Comparison of ENCODE assay signal across 8 mouse cellular contexts in the genomic region with DNA sequence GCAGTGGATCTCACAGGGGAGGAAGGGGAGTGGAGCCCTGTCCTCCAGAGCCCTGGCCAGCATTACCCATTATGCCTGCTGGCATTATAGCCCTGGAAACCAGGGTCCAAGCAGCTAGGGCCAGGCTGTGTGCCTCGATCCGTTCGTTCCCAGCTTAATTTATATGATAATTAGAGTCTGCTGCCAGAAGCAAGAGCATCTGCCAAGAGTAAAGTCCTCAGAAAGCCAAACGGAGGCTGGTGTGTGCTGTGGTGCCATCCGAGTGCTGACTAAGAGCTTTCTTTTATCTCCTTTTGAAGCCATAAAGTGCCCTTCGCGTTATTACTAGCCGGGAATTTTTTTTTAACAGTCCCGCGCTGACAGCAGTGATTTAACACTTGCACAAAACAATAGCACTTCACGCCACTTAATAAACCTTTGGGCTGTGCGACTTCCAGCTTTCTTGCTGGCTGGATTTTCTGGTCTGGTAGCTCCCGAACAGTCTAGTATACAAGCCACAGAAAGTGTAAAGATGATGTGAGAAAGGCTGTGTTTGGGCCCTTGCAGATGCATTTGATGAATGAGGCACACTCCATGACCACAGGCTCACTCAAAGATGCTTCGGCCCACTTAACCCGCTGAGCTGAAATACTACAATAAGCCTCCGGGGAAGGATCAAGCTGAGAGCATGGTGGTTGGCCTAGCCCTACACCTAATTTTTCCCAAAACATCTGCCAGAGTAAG. TPM values are rescaled to one million over a fixed set of nuclear protein-coding genes. Genes with fewer than 3 reads are reported as not detected.
DNase-seq lines count a peak whose midpoint lies in the region; ATAC-seq and TF ChIP-seq lines count a peak whose summit lies in the region.

No protein-coding gene starts in this region.

- no peak overlapping the region for H3K27ac ChIP-seq in lung, embryonic 16.5 days (ENCODE audit: low read length)
- no peak overlapping the region for H3K27ac ChIP-seq in limb, embryonic 14.5 days (replicated peaks; ENCODE audit: low read depth, low read length)
- H3K27ac ChIP-seq in stomach, postnatal 0 days (replicated peaks): no peak overlapping the region

- 0 out of 2 replicates have a peak, but pooled peaks have one; percentile 28 for ATAC-seq in lung, embryonic 16.5 days (ENCODE audit: low read depth)
- ATAC-seq in limb, embryonic 14.5 days (ENCODE audit: low FRiP score, low read depth): no peak
- no peak for ATAC-seq in stomach, postnatal 0 days (ENCODE audit: low FRiP score, low TSS enrichment)

- DNase-seq in lung, postnatal 14 days: no peak
- peak; percentile 29 to 39 for DNase-seq in frontal cortex, postnatal 14 days (ENCODE audit: low spot score in 2 of 2)
- peak; percentile 38 to 64 for DNase-seq in kidney, postnatal 25 days
- DNase-seq in limb, embryonic 14.5 days (ENCODE audit: low spot score): no peak
- no peak for DNase-seq in stomach, postnatal 0 days (ENCODE audit: low spot score)
- DNase-seq in urinary bladder, postnatal 36 days (ENCODE audit: low spot score in 2 of 2): no peak
- no peak for DNase-seq in urinary bladder, postnatal 14 days (ENCODE audit: low spot score)

- H3K36me3 ChIP-seq in lung, embryonic 16.5 days (ENCODE audit: control insufficient read depth, insufficient read depth, low read length): no peaks in the 10 kb centered on the region
- H3K36me3 ChIP-seq in limb, embryonic 14.5 days (ENCODE audit: control insufficient read depth, insufficient read depth, low read length): no peaks in the 10 kb centered on the region
- no peaks in the 10 kb centered on the region for H3K36me3 ChIP-seq in stomach, postnatal 0 days (ENCODE audit: control insufficient read depth, insufficient read depth, low read length)

- peaks cover 2% of the 10 kb centered on the region; the same call in 1 of the 2 replicates for H3K4me1 ChIP-seq in lung, embryonic 16.5 days (replicated peaks; ENCODE audit: control insufficient read depth, insufficient read depth, low read length)
- H3K4me1 ChIP-seq in limb, embryonic 14.5 days (ENCODE audit: control insufficient read depth, insufficient read depth, low read length): peaks cover 11% of the 10 kb centered on the region; the same call in 1 of the 2 replicates
- H3K4me1 ChIP-seq in stomach, postnatal 0 days (replicated peaks; ENCODE audit: control insufficient read depth, insufficient read depth): no peaks in the 10 kb centered on the region

- TF ChIP-seq POLR2A in limb, embryonic 14.5 days (IDR thresholded peaks at IDR 0.05; ENCODE audit: borderline replicate concordance, extremely low read depth, insufficient read depth, insufficient read length): no peak

- no peak overlapping the region for H3K4me3 ChIP-seq in lung, embryonic 16.5 days (ENCODE audit: low read length)
- H3K4me3 ChIP-seq in limb, embryonic 14.5 days (replicated peaks; ENCODE audit: low read length): no peak overlapping the region
- no peak overlapping the region for H3K4me3 ChIP-seq in stomach, postnatal 0 days (ENCODE audit: low read depth, low read length)

- H3K9me3 ChIP-seq in lung, embryonic 16.5 days (ENCODE audit: control insufficient read depth, low read length): no peaks in the 10 kb centered on the region
- no peaks in the 10 kb centered on the region for H3K9me3 ChIP-seq in limb, embryonic 14.5 days (ENCODE audit: control insufficient read depth, low read length)
- H3K9me3 ChIP-seq in stomach, postnatal 0 days (ENCODE audit: control insufficient read depth, low read length): no peaks in the 10 kb centered on the region

- no peak for TF ChIP-seq EP300 in stomach, postnatal 0 days (optimal IDR thresholded peaks at IDR 0.05)

- H3K4me2 ChIP-seq in lung, embryonic 16.5 days (ENCODE audit: low read depth, low read length): 0 out of 2 replicates have a peak overlapping the region, but pooled peaks have one; percentile 1
- H3K4me2 ChIP-seq in limb, embryonic 14.5 days (replicated peaks; ENCODE audit: low read depth, low read length, severe bottlenecking): 0 out of 2 replicates have a peak overlapping the region, but pooled peaks have one; percentile 11
- H3K4me2 ChIP-seq in stomach, postnatal 0 days (replicated peaks; ENCODE audit: low read depth): 0 out of 2 replicates have a peak overlapping the region, but pooled peaks have one; percentile 8

- WGBS in lung, embryonic 16.5 days: 12% methylated on average over 16 of the region's 16 CpGs
- 8% methylated on average over 16 of the region's 16 CpGs for WGBS in limb, embryonic 14.5 days
- 15% methylated on average over 16 of the region's 16 CpGs for WGBS in stomach, postnatal 0 days

- H3K27me3 ChIP-seq in lung, embryonic 16.5 days (ENCODE audit: control insufficient read depth, insufficient read depth, low read depth, low read length): no peaks in the 10 kb centered on the region
- 0 out of 2 replicates have a peak, but pooled peaks cover 4% of the 10 kb centered on the region for H3K27me3 ChIP-seq in limb, embryonic 14.5 days (ENCODE audit: control insufficient read depth, insufficient read depth, low read length)
- no peaks in the 10 kb centered on the region for H3K27me3 ChIP-seq in stomach, postnatal 0 days (ENCODE audit: control insufficient read depth, insufficient read depth, low read length)

- no peak for TF ChIP-seq CTCF in stomach, postnatal 0 days (IDR thresholded peaks at IDR 0.05; ENCODE audit: low read depth)

- H3K9ac ChIP-seq in lung, embryonic 16.5 days (ENCODE audit: low read length): no peak overlapping the region
- no peak overlapping the region for H3K9ac ChIP-seq in limb, embryonic 14.5 days (ENCODE audit: low read depth, low read length, severe bottlenecking)
- peak overlapping the region; percentile 1; the same call in 1 of the 2 replicates for H3K9ac ChIP-seq in stomach, postnatal 0 days (ENCODE audit: low read length)

RNA-seq across cellular contexts. Expression of a gene that starts 52.9 kb away (rescaled TPM):
- 1.6 and 2.0 TPM in 2 replicates for polyA plus RNA-seq in lung, embryonic 16.5 days (2015; fragmentation: Nextera tagmentation; extraction: Ambion mirVana)
- 0.32 and 0.40 TPM in 2 replicates for polyA plus RNA-seq in limb, embryonic 14.5 days (2012; rRNA removed)
- 0.32 and 0.54 TPM in 2 replicates for polyA plus RNA-seq in limb, embryonic 14.5 days (2014; fragmentation: Nextera tagmentation; extraction: Ambion mirVana)
- 0.07 and 0.17 TPM in 2 replicates for polyA plus RNA-seq in stomach, postnatal 0 days (2015; fragmentation: Nextera tagmentation; extraction: Ambion mirVana)

Comparison
In these comparisons a context has a peak if more than half of its experiments do, and no peak if none do; other contexts are left out.
1. DNase-seq: peak in frontal cortex, postnatal 14 days (2 of 2) and kidney, postnatal 25 days (2 of 2); none in lung, postnatal 14 days (single experiment), limb, embryonic 14.5 days (single experiment), stomach, postnatal 0 days (single experiment), urinary bladder, postnatal 36 days (0 of 2) and urinary bladder, postnatal 14 days (single experiment).
2. Peak in every context shown above with its lines, with median percentiles within 50 percentile points of each other: H3K4me2 ChIP-seq.